Mouse (Mus musculus) heart, postnatal 36 days (tissue): ENCODE measurements around the gene C87436. TPM values are rescaled to one million over a fixed set of nuclear protein-coding genes. Genes with fewer than 3 reads are reported as not detected.
A peak's percentile ranks its signal among the peaks of the same experiment; 100 is the strongest.

ENCODE experiments used
- DNase-seq, 2 experiments: peaks; one replicate each; pipeline ENCODE4 v3.0.0; 2021 to 2022
- intact Hi-C: fragments of 180-260 bp; cut with DNase I; formaldehyde crosslinking; loops from one replicate; pipeline ENCODE4 v1.15.1; 2025
- total RNA-seq, 2 experiments: library from RNA; stranded (reverse); gene quantifications; 2 replicates each; pipeline ENCODE4 v1.2.3; 2021

C87436 gene
- total RNA-seq, 2 experiments from 2014 or later = 9.6 to 10.9 TPM

DNA sequence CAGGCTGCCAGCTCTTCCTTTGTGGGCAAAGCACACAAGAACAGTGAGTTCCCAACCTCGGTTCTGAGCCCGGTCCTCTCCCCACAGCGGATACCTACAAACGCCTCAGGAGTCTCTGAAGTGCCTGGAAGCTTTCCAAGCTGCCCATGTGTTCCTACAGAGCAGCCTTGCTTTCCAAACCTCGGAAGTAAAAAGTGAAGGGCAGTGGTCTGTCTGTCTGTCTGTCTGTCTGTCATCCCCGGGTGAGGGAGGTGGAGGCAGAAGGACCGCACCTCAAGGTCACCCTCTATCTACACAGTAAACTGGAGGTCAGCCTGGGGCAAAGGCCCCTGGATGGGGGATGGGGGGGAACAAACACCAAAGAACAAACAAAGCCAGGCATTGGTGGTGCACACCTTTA is 67.5 kb downstream of the C87436 start:
- intact Hi-C loops = loop anchor here (2.0 kb wide), 1 partner anchor 17 kb away; no protein-coding TSS in a partner anchor
- DNase-seq = no peak

- intact Hi-C loops = loop anchor here (2.0 kb wide), 1 partner anchor 16 kb away; no protein-coding TSS in a partner anchor
- no peak for DNase-seq
Measured at GRCm38 (mm10) chr6:86506309-86506708, 68.1 kb downstream of the C87436 start.

GRCm38 (mm10) chr6:86507116-86507515 is 68.9 kb downstream of the C87436 start:
- intact Hi-C loops = loop anchor here (2.0 kb wide), 1 partner anchor 16 kb away; no protein-coding TSS in a partner anchor
- DNase-seq = no peak

DNA sequence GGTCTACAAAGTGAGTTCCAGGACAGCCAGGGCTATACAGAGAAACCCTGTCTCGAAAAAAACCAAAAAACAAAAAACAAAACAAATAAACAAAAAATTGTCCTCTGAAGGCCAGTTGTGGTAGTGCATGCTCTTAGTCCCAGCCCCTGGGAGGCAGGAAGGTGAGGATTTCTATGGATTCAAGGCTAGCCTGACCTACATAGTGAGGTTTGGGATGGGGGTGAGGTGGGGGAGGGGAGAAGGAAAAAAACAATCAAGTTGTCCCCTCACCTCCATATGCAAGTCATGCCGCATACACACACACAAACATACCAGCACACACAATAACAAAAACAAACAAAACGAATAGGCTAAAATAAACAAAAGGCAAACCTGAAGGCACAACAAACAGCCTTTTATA is 70.6 kb downstream of the C87436 start:
- intact Hi-C loops = no loop called here

DNA sequence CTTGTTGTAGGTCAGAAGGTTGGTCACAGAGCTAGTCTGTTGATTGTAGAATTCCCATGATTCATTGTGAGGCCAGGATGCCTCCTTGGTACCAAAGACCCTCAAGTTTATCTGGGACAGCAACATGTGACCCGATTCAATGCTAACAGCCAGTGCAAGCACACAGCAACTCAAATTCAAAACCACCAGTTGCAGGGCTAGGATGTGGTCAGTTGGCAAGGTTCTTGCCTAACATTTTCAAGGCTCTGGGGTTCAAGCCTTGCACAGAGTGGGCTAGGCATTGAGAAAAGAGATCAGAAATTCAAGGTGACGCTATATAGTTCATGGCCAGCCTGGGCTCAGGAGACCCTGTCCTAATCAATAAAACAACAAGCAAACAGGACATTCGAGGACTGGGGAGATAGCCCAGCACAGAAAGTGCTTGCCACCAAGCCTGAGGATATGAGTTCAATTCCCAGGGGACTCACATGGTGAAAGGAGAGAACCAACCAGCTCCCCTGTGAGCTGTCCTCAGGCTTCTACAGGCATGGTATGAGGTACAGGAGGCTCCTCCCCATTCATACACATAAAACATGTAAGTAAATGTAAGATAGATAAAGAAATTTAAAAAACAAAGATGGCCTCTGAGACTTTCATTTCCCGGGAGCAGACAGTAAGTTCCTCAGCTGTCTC is 71.2 kb downstream of the C87436 start:
- intact Hi-C loops = no loop called here

More for the DNA sequence above, 70.6 kb downstream of the C87436 start:
- no peak for DNase-seq

DNA sequence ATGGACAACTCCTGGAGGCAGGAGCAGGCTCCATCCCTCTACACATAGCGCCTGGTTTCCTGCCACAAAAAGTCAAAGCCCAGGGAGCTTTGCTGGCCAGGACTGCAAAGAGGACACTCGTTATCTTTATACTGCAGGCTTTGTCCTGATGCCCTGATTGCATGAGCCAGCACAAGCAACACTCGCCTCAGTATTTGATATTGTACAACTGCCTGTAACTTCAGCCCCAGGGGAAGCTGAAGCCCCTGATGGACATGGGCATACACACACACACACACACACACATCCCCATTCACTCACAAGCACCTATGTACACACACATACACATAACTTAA is 71.7 kb downstream of the C87436 start:
- no peak for DNase-seq
- intact Hi-C loops = no loop called here

More for the DNA sequence above, 71.2 kb downstream of the C87436 start:
- DNase-seq = no peak

DNA sequence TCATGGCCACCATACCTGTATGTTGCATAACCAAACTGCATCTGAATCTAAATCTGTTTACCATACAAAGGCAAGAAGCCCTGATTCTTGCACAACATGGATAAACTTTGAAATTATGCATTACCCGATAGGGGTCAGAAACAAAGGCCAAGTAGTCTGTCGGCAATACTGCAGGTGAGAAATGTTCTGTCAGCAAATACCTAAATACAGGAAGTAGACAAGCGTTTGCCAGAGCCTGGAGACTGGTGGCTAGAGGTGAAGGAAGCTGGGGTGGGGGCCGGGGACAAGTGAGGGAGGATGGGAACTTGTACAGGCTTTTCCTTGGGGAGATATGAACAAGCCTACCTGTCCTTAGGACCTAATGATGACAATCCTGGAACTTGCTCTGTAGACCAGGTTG is 72.8 kb downstream of the C87436 start:
- DNase-seq = no peak
- intact Hi-C loops = no loop called here

DNA sequence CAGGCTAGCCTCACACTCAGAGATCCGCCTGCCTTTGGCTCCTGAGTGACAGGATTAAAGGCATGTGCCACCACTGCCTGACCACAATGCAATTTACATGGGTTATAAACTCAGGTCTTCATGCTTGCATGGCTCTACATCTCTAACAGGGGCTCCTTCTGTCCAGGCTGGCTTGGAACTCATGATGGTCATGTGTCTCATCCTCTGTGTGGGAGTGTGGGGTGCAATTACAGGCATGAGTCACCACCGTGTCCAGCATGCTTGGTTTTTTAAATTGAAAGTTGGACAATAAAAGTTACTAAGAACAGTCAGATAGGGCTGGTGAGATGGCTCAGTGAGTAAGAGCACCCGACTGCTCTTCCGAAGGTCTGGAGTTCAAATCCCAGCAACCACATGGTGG is 75.1 kb downstream of the C87436 start:
- no peak for DNase-seq
- intact Hi-C loops = no loop called here

DNA sequence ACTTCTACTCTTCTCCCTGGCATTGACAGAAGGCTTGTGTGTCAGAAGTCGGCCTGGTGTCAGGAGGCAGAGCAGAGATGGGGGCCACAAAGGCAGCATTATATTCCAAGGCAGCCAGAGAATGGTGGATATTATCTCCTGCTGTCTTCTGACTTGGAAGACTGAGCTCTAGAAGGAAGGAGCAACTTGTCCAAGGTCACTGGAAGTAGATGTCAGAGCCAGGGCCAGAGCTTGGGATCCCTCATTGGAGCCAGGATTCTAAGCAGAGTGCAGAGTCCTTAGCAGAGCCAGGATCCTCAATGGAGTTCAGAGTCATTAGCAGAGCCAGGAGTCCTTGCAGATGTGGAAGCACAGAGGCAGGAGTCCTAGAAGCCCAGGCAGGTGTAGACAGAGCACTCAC is 77.8 kb downstream of the C87436 start:
- intact Hi-C loops = no loop called here
- DNase-seq = peak; percentile 31 to 43

DNA sequence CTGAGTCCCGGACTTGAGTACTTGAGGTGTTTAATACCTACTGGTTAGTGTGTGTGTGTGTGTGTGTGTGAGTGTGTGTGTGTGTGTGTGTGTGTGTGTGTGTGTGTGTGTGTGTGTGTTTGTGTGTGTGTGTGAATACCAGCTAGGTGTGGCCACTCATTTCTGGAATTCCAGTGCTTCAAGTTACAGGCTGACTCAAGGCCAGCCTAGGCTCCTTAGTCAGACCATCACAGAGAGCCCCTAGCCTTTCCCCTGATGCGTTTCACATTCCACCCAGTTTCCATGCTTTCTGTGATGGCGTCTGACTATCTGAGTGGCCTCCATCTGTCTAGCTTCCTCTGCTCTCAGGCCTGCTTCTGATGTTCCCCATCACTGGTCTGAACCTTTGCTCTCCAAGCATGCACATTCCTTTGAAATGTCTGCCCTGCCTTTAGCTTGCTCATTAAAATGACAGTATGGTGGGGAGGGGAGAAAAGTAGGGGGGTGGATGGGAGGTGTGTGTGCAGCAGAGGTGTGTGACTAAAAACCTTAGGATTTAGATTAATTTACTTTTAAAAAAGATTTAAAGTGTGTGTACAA is 81.7 kb downstream of the C87436 start:
- intact Hi-C loops = no loop called here
- DNase-seq = no peak

GRCm38 (mm10) chr6:86522001-86522911 is 84.1 kb downstream of the C87436 start:
- DNase-seq = no peak
- intact Hi-C loops = loop anchor here (2.0 kb wide), 1 partner anchor 15 kb away; no protein-coding TSS in a partner anchor

Other genes starting within 250 kb of the C87436 start
- 1 to 10 TPM; 1.1 to 1.4 TPM for gene Tgfa, start 243.2 kb upstream of the C87436 start, total RNA-seq
- 10 to 100 TPM; 26.8 to 28.9 TPM for gene Fam136a, start 72.7 kb upstream of the C87436 start, total RNA-seq
- gene Snrpg, start 67.1 kb upstream of the C87436 start, total RNA-seq = 10 to 100 TPM; 34.1 to 42.1 TPM
- gene Pcyox1, start 41.2 kb upstream of the C87436 start, total RNA-seq = 10 to 100 TPM; 74.9 to 92.7 TPM
- 10 to 100 TPM; 18.1 to 26.4 TPM for gene Tia1, start 34.2 kb upstream of the C87436 start, total RNA-seq
- not detected for gene Gm44790, start 11.7 kb upstream of the C87436 start, total RNA-seq
- gene Pcbp1, start 87.9 kb downstream of the C87436 start, total RNA-seq = 100 to 1,000 TPM; 147 to 159 TPM
- gene Asprv1, start 189.8 kb downstream of the C87436 start, total RNA-seq = not detected
- 1 to 10 TPM; 8.8 to 9.5 TPM for gene Mxd1, start 230.8 kb downstream of the C87436 start, total RNA-seq
- gene Snrnp27, start 246.1 kb downstream of the C87436 start, total RNA-seq = 10 to 100 TPM; 43.2 to 47.2 TPM